Mouse (Mus musculus): Measurements from ENCODE around the gene Senp6. TPM values are rescaled to one million over a fixed set of nuclear protein-coding genes. Genes with fewer than 3 reads are reported as not detected.

Senp6 gene
- 14.3 and 17.7 TPM in 2 replicates for polyA plus RNA-seq (2012; rRNA removed)

DNA sequence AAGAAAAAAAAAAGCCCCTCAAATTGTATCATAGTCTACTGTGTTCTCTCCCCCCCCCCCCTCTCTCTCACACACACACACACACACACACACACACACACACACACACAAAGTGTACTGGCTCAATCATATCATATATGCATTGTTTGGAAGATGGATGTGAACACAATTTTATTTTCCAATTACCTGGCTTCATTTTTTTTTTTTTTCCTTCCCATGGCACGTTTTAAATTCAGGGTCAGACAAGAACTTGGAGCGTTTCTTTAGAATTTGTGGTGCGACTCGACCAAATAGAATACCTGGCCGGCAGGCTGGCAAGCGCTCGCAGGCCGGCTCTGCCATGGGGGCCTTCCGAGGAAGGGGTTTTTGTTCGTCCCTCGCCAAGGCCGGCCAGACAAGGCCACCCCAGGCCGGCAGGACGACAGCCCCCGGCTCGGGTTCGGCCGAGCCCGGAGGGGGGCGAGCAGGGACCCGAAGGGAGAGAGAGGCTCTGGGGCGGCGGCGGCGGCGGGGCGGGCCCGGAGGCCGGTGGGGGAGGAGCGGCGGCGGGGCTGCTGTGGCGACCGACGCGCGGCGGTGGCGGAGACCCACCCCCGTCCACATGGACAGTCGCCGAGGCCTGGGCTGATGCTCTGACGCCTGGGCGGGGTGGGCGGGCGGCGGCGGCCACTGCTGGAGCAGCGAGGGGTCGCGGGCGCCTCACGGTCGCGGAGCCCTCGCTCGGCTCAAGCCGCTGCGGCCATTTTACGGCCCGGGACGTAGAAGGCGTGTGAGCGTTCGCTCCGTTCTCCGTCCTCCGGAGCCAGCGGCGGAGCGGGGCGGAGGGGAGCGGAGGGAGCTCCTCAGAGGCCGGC, at the start of gene Senp6:
Senp6 (plus strand) TSS at position 537 of the 854 bp plus-strand sequence.

DNA sequence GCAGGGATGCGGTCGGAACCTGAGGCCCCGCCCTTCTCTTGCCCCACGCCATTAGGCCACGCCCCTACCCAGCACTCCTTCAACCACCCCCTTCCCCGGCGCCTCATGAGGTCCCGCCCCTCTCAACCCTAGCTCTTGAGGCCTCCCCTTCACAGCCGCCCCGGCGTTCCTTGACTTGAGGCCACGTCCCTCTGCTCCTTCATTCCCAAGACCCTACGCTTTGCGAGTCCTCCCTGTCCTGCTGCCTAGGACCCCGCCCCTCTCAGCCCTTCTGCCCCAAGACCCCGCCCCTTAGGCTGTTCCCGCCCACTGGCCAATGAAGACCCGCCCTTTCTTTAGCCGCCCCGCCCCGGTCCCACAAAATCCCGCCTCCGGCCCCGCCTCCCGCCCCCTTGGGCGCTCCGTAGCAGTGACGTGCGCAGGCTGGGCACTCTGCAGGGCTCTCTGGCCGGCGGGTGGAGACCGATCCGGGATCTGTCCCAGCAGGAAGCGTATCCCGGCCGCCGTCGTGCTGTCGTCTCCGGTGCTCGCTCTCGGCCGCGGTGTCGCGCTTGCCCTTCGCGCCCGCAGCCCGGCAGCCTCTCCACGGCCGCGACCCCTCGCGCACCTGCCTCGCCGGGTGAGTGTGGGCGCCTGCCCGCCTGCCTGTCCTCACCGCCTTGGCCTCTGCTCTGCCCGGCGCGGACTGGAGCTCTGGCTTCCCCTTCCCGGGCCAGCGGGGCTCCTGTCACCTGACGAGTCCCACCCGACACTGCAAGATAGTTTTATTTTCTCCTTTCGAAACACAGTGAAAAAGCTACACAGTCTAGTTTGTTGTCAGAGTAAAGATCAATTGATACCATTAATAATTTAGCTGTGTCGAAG, 98.1 kb downstream of the Senp6 start, which contains the start of gene Myo6:
Myo6 (plus strand) TSS at position 421 of the 864 bp plus-strand sequence.

Other genes with a start within 250 kb of the Senp6 start
- 0.52 and 0.60 TPM in 2 replicates for gene Filip1, start 54.1 kb upstream of the Senp6 start, polyA plus RNA-seq (2012; rRNA removed)
- 5.3 and 5.7 TPM in 2 replicates for gene Myo6, start 98.1 kb downstream of the Senp6 start, polyA plus RNA-seq (2012; rRNA removed)